Mouse (Mus musculus) retina, adult 2 months (tissue): Measurements from ENCODE around the gene Anapc11.

Experiments
- DNase-seq: peaks from one replicate; pipeline ENCODE4 v3.0.0-alpha.2; 2012; ENCODE audit warnings: low read depth, low spot score

Gene Anapc11

DNA sequence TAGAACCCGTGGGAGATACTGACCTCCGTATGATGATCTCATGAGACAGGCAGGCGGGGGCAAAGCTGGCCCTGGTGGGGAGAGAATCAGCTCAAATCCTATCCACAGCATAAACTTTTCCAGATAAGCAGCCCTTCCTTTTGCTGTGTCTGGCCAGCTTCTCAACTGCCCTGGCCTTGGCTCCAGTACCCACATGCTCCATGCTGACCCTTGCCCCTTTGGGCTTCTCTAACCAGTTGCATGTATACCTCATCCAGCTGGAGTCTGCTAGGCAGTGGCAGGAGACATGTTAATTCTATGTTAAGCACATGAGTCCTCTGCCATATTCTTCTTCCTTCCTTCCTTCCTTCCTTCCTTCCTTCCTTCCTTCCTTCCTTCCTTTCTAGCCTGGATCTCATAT, 56.5 kb downstream of the Anapc11 start:
- DNase-seq, result no peak

DNA sequence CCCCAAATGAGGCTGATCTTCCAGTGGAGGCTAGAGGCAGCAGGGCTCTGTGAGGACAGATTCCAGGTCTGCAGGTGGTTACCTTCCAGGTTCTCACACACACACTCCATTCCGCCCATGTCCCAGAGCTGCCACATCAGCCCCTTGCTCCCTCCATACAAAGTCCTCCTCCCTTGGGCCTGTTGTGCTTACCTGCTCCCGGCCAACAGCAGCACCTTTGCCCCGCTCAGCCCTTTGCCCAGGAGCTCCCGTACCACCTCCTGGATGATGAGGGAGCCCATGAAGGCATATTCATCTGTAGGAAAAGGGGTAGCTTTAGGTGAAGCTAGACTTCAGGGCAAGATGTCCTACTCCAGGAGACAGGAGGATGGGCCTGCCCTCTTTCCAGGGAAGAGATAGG, 59.1 kb downstream of the Anapc11 start:
- DNase-seq, result no peak
